Mouse (Mus musculus) thymus, postnatal 25 days (tissue): ENCODE data around the gene Diras1.
"Not testable (repeated sequence)": the region's sequence is repeated elsewhere in the genome, so short reads cannot be mapped to it uniquely, and the experiment has no call there.

Source experiments
- DNase-seq: peaks from one replicate; pipeline ENCODE4 v3.0.0; 2022

Diras1 gene

DNA sequence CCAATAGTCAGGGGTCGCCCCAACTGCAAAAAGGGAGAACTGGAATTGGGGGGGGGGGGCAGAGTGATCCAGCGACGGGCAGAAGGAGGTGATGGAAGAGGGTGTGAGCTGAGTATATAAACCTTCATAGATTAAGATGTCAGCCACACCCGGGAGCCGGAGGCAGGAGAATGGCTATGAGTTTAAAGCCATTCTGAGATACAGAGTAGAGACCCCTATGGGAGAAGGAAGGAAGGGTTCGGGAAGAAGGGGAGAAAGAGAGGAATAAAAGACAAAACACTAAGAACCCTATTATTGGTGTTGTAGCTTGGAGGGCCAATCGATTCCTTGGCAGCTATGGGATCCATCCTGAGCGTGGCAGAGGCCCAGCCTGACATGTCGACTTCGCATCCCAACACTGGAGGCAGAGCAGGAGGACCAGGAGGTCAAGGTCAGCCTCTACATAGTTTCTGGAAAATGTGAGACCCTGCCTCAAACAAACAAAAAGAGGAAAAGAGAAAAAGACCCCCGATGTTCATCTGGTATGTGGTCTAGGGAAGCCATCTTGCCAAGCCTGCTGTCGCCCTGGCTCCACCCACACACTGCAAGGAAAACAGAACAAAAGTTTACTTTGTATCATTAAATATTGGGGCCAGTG lies at the start of gene Diras1:
Gene Diras1, minus strand, starts transcription at position 24 of the 637 bp plus-strand sequence.
- no peak for DNase-seq

DNA sequence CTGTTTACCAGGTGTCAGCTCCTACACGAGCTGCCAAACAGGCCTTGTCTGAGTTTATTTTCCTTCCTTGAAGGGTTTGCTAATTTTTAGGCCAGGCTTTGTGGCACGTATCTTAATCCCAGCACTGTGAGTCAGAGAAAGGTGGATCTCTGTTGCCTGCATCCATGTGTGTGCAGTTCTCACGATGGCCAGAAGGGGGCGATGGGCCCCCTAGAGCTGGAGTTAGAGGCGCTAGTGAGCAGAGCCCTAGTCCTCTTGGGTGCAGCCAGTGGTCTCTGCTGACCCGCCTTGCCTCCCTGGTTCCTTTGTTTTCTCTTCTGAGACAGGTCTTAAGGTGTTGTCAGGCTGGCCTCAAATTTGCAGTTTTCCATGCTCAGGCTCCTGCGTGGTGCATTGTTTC lies 48.0 kb upstream of the Diras1 start:
- DNase-seq: peak; percentile 33

DNA sequence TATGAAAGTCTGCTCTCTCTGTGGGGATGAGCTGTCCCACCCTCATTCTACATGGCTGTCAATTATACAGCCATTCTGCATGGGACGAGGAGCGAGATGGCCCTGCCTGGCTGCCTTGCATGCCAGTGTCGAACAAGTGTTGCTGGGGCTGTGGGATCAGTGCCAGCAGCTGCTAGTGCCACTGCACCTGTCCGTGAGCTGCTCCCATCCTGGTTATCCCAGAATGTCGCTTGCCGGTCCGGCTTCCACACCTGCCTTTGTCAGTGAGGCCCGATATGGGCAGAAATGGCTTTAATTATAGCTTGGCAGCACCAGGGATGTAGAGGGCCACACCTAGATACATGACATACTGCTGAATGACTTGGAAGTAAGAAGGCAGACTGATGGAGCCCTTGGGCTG lies 46.8 kb upstream of the Diras1 start:
- DNase-seq: no peak

DNA sequence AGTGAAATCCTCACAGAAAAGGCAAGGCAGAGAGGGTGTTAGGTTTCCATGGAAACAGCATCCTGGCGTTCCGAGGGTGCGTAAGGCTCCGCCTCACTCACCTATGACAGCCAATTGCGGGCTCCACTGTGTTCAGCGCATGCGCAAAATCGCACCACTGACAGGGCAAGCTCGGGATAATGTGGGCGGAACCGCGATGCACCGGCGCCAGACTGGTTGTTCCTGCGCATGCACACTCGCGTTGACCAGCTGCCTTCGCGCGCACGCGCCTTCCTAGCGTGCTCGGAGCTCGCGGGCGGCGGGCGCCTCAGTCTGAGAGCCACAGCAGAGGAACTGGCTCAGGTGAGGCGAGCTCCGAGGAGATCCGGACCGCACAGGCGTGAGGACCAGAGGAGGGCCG lies 44.4 kb upstream of the Diras1 start, which contains the start of gene Thop1:
Gene Thop1, plus strand, starts transcription at position 200 of the 400 bp plus-strand sequence.
- DNase-seq: peak; percentile 95

DNA sequence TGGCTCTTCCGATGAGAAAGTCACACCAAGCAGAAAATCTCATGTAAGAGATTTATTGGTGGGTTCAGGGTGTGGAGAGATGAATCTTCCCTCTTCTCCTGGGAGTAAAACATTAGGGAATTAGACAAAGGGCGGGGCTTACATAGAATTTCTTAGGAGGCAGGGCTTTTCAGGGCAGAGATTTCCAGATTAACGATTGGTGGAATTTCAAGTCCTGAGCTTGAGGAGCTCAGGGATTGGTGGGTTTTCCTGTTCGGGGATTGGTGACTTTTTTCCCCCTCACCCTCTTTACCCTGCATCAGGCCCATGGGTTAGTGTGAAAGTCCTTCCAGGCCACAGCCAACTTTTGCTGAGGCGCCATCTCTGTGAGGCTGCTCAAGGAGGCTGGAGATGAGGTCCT lies 43.2 kb upstream of the Diras1 start:
- no peak for DNase-seq

DNA sequence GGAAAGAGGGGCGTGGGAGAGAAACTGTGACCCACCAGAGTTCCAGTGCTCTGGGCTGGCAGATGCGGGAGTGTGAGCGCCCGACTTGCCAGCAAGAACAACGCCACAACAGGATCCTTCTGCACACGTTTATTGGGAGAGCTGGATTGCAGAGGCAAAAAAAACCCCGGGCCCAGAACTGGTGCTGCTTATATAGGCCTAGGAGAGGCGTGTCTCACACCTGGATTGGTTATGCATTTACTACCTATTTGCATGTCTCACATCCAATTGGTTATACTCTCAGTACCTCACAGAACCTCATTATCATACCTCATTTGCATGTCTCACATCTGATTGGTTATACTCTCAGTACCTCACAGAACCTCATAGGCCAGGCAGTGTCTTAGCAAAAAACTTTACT lies 39.1 kb upstream of the Diras1 start:
- not testable (repeated sequence) for DNase-seq

DNA sequence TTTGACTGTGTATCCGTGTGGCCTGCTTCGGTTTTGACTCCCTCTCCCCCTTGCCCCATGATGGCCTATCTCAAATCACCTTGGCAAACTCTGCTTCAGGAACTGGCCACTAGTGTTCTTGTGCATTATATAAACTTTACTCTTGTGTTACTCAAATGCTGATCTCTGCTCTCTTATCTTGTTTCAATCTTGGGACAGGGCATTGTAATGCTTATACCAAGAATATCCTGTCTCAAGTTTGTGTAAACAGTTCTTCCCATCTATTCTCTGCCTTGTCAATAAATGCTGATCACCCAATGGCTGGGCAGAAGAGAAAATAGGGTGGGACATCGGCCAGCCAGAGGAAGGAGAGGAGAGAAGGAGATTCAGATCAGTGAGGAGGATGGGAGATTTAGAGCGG lies 37.2 kb upstream of the Diras1 start:
- no peak for DNase-seq

DNA sequence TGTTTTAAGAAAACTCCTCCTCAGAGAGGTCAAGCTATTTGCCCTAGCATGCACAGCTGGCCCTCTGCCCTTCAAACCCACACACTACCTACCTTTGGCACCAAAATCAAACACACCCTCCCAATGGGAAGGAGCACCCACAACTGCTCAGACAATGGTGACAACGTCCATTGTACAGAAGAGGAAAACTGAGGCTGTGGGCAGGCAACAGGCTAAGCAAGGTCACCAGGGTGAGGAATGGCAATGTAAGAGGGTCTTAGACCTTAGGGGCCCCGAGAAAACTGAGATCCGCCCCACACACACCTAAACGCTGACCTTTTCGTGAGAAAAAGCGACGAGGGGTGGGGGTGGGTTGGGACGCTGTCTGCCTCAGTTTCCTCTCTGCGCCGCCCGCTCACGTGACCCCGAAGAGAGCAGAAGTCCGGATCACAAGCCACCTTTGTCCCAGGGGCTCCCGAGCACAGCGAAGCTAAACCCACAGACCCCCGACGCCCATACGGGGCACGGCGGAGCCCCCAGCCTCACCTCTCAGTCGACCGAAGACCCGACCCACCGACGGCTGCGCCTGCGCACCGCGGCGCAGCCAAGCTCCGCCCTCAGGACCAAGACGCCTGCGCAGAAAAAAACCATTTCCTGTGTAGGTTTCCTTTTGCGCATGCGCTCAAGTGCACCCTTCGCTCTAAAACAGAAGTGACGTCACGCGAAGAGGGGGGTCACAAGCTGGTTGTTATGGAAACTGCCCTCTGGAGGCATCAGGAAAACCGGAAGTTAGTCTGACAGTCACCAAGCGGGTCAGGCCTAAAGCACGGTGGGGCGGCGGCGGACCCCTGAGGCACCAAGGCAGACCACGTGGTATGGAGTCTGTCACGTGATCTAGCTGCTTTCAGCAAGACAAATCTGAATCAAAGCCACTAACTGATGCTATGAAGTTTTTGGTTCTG lies 34.4 kb upstream of the Diras1 start, which contains the start of gene Sgta:
Gene Sgta, minus strand, starts transcription at position 579 of the 941 bp plus-strand sequence.
- DNase-seq: peak; percentile 97

DNA sequence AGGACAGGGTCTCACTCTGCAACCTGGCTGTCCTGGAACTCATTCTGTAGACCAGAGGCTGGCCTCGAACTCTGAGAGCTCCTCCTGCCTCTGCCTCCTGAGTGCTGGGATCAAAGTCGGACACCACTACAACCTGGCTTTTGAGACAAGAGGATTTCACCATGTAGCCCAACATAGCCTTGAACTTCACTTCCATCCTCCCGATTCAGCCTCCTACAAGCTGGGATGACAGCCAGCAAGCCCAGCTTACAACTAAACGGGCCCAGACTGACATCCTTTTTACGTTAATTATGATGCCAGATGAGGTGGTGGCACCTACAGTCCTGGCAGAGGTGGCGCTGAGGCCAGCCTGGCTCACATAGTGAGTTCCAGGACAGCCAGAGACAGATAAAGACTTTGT lies 33.4 kb upstream of the Diras1 start:
- no peak for DNase-seq

DNA sequence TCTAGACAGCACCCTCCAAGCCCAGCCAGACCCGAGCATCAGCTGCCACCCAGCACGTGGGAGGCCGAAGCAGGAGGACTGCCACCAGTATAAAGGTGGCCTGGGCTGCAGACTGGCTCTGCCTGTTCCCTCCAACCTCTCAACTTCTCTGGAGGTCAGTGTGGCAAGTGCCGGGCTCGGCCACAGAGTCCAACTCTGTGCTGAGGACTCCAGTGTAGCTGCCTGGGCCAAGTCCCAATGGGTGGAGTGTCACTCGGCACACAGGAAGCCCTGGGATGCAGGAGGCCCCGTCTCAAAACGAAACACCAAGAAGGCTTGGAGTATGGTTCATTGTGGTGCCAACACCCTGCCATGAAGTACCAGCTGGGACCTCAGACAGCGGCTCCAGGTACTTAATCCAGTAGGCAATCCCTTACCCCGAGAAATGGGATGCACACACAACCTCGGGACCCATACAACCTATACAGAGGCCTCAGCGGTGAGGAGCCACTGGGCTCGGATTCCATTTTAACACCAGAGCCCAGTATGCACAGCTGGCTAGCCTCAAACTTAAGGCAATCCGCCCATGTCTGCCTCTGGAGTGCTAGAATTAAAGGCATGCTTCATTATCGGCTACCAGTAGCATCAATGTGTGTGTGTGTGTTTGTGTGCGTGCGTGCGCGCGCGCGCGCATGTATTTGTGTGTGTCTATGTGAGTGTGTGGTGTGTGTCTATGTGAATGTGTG lies 32.1 kb upstream of the Diras1 start:
- DNase-seq: no peak

DNA sequence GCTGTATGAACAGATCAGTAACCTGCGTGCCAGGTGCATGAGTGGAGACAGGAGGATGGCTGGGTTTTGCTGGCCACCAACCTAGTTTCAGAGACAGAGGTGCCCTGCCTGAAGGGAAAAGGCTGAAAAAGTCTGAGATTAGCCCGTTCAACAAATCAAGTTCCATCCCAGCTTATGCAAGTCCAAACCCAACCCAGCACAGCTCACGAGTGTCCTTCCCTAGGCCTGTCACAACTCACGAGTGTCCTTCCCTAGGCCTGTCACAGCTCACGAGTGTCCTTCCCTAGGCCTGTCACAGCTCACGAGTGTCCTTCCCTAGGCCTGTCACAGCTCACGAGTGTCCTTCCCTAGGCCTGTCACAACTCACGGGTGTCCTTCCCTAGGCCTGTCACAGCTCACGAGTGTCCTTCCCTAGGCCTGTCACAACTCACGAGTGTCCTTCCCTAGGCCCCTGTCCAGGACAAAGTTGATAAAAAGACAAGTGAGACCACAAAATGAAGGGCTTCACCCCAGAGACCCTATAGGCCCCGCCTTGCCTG lies 30.4 kb upstream of the Diras1 start:
- not testable (repeated sequence) for DNase-seq

DNA sequence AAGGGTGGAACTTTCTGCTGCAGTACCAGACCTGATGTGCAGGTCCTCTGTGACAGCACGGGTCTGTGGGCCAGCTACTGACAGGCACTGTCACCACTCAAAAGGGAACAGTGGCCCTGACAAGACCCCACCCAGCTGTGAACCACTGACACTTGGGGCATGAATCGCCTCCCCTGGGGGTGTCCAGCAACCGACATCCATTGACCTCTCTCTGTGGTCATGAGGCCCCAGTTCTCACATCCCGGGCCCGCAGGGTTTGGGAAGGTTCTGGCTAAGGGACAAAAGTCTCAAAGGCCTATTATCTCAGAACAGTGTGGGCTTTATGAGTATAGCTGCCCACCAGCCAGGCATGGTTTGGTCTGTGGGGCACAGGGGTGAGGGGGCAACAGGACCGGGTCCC lies 29.7 kb upstream of the Diras1 start:
- DNase-seq: no peak

DNA sequence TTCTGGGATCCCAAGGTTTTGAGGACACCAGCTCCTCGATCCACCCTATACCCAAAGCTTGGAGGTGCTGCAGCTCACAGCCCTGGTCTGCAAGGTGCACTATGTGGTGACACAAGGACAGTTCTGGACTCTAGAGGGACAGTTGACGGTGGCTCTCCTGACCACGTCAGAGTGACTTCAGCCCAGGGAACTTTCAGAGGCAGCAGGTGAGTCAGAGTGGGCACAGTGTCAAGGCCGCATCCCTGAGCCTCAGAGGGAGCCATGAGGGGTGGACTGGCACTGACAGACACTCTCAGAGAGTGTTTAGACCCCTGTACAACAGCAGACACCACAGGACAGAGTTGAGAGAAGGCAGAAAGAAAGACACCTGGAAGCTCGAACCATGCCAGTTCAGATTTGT lies 27.1 kb upstream of the Diras1 start:
- no peak for DNase-seq

DNA sequence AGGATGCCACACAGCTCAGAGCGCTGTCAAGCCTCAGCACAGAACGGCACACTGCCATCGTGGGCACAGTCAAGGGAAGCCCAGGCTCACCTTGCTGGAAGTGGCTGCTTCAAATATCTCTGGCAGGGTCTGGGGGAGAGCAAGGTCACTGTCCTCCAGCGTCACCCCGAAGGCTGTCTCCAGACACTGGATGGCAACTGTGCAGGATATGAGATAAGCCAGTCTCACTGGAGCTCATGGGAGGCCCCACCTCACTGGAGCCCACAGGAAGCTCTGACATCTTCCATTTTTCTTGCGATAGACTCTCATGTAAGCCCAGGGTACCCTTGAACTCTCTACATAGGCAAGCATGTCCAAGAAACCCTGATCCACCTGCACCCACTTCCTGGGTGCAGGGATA lies 25.7 kb upstream of the Diras1 start:
- DNase-seq: no peak

DNA sequence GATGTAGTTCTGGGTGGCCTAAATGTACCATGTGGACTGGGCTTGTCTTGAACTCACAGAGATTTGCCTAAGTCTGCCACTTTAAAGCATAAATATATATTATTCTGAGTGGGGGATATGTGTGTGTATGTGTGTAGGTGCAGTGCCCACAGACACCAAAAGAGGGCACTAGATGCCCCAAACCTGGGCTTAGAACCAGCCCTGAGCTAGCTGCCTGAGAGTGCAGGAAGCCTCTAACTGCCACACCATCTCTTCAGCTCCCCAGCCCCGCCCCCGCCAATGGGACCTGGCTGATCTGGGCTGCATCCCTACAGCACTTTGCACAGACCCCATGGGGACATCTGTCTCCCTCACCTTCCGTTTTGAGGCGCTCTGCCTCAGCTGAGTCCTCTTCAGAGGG lies 25.2 kb upstream of the Diras1 start:
- DNase-seq: peak; percentile 44

DNA sequence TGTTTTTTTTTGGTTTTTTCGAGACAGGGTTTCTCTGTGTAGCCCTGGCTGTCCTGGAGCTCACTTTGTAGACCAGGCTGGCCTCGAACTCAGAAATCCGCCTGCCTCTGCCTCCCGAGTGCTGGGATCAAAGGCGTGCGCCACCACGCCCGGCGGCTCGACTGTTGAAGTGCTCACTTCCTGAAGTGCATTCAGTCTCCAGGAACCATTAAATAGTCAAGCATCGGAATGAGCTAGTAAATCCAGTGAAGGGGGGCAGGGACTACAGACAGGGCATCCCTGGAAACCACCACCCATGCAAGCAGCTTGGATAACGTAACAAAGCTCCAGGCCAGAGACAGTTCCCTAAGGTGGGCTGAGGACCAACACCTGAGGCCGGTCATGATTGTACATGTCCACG lies 19.8 kb upstream of the Diras1 start:
- not testable (repeated sequence) for DNase-seq

DNA sequence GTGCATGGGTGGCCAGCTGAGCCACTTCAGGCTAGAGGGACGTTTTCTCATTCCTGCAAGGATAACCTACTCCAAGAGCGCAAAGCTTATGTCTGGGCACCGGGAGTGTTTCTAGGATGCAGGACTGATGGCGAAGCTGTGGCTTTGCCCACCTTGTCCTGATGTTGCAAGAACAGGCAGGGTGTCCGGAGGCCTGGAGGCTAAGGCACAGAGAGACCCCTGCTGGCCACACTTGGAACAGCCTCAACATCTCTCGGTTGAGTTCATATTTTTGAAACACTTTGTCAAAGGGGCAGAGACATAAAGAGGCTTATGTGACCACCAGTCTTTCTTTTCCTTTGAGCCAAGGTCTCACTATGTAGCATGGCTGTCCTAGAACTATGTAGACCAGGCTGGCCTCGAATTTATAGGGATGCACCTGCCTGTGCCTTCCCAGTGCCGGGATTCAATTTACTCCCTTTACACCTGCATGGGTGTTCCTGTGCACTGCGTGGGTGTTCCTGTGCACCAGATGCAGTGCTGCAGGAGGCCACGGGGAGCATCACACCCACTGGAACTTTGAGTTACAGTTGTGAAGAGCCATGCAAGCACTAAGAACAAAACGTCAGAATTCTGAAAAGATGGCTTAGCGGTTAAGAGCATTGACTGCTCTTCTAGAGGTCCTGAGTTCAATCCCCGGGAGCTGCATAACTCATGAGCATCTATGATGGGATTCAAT lies 16.2 kb upstream of the Diras1 start:
- peak; percentile 78 for DNase-seq

DNA sequence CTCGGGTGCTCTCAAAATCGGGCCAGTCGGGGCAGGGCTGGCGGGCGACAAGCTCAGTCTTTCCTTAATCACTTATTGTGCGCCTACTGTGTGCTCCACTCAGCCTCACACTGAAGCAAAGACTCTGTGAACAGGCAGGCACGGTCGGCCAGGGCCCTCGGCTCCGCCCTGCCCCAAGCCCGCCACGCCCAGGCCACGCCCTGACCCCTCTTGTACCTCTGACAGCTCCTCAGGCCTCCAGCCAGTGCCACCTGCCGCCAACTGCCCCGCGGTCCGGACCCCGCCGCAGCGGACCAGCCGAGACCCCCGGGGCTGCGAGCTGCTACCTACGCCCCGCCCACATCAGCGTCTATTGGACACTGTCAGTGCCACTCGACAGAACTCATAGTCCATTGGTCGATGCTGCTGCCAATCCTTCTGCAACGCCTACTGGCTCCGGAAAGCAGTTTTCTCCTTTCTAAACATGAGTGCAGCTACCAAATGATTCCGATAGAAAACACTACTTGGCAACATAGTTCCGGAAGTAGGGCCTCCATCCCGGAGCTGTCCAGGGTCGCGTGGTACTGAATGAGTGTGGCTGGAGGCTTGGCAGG lies 11.6 kb upstream of the Diras1 start, which contains the start of gene Slc39a3:
Gene Slc39a3, minus strand, starts transcription at position 439 of the 593 bp plus-strand sequence.
- peak; percentile 99 for DNase-seq

DNA sequence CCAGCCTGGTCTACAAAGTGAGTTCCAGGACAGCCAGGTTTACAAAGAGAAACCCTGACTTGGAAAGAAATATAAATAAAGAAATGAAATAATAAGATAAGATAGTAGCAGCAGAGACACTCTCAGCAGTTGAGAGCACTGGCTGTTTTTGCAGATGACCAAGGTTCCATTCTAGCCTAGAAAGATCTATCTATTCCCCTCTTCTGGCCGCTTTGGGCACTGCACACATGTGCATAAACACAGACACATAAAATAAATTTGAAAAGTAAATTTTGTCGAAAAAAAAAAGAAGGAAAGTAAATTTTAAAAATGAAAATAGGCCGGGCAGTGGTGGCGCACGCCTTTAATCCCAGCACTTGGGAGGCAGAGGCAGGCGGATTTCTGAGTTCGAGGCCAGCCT lies 10.8 kb upstream of the Diras1 start:
- no peak for DNase-seq

DNA sequence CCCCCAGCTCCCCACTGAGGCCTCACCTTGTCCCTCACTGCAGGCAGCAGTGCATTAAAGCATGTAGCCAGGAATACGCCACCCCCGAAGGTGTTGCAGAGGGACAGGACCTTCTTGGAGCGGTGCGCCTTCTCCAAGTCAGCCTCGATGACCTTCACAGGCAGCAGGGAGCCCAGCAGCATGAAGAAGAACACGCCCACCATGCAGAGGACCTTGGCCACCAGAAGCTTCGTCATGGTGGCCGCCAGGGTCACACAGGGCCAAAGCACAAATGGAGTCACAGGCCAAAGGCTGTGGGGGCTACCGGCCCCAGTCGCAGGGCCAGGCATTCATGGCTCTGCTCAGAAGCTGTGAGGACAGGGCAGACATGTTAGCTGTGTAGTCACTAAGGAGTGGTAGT lies 8.1 kb upstream of the Diras1 start:
- DNase-seq: no peak

DNA sequence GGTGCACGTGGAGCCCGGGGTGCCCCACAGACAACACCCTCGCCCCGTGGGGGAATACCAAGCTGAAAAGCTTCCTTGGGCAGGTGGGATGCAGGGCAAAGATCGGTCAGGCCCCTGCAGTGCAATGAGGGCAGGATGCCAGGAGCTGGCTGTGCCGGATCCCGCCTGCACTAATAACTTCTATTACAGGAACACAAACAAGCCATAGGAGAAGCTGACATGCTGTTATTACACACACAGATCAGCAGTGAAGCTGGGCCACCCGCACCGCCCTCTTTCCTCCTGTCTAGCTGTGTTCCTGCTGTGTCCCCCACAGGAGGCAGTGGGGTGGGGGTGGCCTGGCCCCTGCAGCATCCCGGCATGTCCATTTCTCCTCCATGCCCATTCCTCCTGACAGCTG lies 3.6 kb upstream of the Diras1 start:
- DNase-seq: no peak

DNA sequence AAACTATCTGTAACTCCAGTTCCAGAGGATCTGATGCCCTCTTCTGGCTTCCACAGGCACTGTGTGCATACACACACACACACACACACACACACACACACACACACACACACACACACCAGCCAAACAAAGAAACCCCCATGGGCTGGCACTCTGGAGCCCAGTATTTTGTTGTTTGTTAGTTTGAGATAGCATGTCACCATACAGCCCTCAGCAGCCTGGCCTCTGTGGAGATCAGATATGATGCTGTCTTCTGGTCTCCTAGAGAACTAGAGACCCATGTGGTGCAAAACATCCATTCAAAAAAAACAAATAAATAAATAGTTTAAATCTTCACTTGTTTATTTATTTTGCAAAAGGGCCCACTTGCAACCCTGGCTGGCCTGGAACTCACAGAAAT lies 2.8 kb upstream of the Diras1 start:
- DNase-seq: no peak
